Mouse (Mus musculus) cerebellum, adult 11 months (tissue): ENCODE measurements at regions not wholly inside any gene's neighbourhood (a gene's known extent, or its start where the extent isn't known, plus 50 kb on each side); places are given as distances from the start of the nearest gene placed in this dataset.

Experiments
- DNase-seq: peaks from one replicate; pipeline ENCODE4 v3.0.0; 2022

- no peak for DNase-seq
Measured at GRCm38 (mm10) chr3:103464729-103465128, 110.3 kb upstream of the Syt6 start.

- no peak for DNase-seq
Measured at GRCm38 (mm10) chr3:103465132-103465690, 109.8 kb upstream of the Syt6 start.

GRCm38 (mm10) chr3:103465948-103466347, 109.1 kb upstream of the Syt6 start:
- no peak for DNase-seq

GRCm38 (mm10) chr3:103470586-103471400, 104.2 kb upstream of the Syt6 start:
- DNase-seq: no peak

- DNase-seq: no peak
Measured at GRCm38 (mm10) chr3:103472598-103472997, 102.4 kb upstream of the Syt6 start.

GRCm38 (mm10) chr3:103473336-103473735, 101.7 kb upstream of the Syt6 start:
- no peak for DNase-seq

GRCm38 (mm10) chr3:103479845-103480543, 95.0 kb upstream of the Syt6 start:
- DNase-seq: no peak

GRCm38 (mm10) chr3:103480676-103481075, 94.4 kb upstream of the Syt6 start:
- DNase-seq: no peak

- DNase-seq: peak; percentile 86
Measured at GRCm38 (mm10) chr3:103483316-103483715, 91.7 kb upstream of the Syt6 start.

GRCm38 (mm10) chr3:103483762-103484161, 91.3 kb upstream of the Syt6 start:
- peak; percentile 34 for DNase-seq

- no peak for DNase-seq
Measured at GRCm38 (mm10) chr3:103489786-103490185, 85.2 kb upstream of the Syt6 start.

- no peak for DNase-seq
Measured at GRCm38 (mm10) chr3:103490966-103491365, 84.1 kb upstream of the Syt6 start.

GRCm38 (mm10) chr3:103492211-103492610, 82.8 kb upstream of the Syt6 start:
- no peak for DNase-seq

- no peak for DNase-seq
Measured at GRCm38 (mm10) chr3:103493623-103494022, 81.4 kb upstream of the Syt6 start.

- no peak for DNase-seq
Measured at GRCm38 (mm10) chr3:103494043-103494442, 81.0 kb upstream of the Syt6 start.

GRCm38 (mm10) chr3:103496083-103496482, 78.9 kb upstream of the Syt6 start:
- DNase-seq: no peak

- no peak for DNase-seq
Measured at GRCm38 (mm10) chr3:103496683-103497082, 78.3 kb upstream of the Syt6 start.

- no peak for DNase-seq
Measured at GRCm38 (mm10) chr3:103497696-103498095, 77.3 kb upstream of the Syt6 start.

GRCm38 (mm10) chr3:103498458-103498857, 76.6 kb upstream of the Syt6 start:
- no peak for DNase-seq

- no peak for DNase-seq
Measured at GRCm38 (mm10) chr3:103499801-103500200, 75.2 kb upstream of the Syt6 start.

GRCm38 (mm10) chr3:103500366-103500765, 74.7 kb upstream of the Syt6 start:
- DNase-seq: no peak

- DNase-seq: no peak
Measured at GRCm38 (mm10) chr3:103504160-103504559, 70.9 kb upstream of the Syt6 start.

- no peak for DNase-seq
Measured at GRCm38 (mm10) chr3:103513411-103513810, 61.6 kb upstream of the Syt6 start.

GRCm38 (mm10) chr3:103514061-103514460, 61.0 kb upstream of the Syt6 start:
- no peak for DNase-seq
